Mouse (Mus musculus) layer of hippocampus, postnatal 25 days (tissue): ENCODE measurements at regions not wholly inside any gene's neighbourhood (a gene's known extent, or its start where the extent isn't known, plus 50 kb on each side); places are given as distances from the start of the nearest gene placed in this dataset.
A peak's percentile ranks its signal among the peaks of the same experiment; 100 is the strongest.

Experiments used
- DNase-seq, 2 experiments: peaks; one replicate each; pipeline ENCODE4 v3.0.0; 2022; ENCODE audit warnings: mixed read lengths in 2 of 2, low spot score in 1 of 2; ENCODE audit errors: extremely low spot score in 1 of 2

DNA sequence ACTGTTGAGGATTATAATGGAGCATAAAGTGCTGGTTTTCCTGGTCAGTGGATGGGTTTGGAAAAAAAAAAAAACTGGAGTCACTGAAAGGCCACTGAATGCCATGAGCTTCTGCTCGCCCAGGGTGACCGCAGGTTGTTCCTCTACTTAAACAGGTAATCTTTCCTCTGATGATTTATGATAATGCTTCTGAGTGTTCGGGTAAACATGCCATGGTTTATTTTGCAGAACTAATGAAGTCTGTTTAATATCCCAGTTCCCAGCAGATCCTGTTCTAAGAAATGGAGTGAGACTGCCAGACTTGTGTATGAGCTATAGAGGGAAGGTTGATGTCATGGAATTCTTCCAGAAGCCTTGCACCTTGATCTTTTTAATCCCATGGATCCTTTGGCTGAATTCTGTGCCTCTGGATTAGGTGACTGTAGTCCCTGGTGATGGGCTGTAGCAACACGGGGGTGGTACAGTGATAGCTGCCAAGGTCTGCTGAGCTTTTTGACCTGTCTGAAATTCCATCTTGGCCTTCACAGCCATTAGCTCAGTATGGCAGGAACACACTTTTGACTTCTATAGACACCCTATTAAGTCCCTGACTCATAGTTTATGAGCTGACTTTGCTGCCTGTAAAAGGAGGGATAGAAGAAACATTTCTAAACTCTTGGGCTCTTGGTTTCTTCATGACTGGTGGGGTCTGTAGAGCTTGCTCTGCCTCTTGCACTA is 1886.8 kb upstream of the Lrrc6 start:
- no peak for DNase-seq

- DNase-seq = no peak
Measured at GRCm38 (mm10) chr15:68384571-68385335, 1884.0 kb upstream of the Lrrc6 start.

DNA sequence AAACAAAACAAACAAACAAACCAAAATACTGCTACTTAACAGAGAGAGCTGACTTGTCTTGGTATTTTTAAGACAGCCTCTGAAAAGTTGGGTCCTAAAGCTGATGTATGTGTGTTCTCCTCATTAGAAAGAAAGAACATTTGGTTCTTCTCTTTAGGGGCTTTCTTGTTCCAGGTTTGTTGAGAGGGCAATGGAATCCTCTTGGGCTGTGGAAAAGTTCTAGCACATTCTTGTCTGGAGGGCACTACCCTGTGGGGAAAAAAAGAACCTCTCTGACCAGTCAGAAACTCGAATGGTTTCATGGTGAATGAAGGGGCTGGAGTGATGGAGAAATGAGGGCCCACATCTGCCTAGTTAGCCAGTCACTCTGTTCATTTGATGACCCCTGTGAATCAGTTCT is 1874.5 kb upstream of the Lrrc6 start:
- no peak for DNase-seq

DNA sequence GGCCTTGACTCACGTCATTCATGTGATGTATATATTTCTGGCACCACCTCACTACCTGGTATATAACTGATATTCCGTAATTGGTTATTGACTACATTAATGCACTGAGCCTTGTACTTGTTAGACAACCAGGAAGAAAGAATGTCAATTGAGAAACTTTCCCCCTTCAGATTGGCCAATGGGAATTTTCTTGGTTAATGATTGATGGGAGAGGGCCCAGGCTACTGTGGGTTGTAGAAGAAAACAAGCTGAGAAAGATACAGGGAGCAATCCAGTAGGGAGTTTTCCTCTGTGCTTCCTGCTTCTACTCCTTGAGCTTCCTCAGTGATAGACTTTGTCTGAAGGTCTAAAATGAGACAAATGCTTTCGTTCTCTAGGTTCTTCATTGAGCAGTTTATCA is 1866.1 kb upstream of the Lrrc6 start:
- no peak for DNase-seq

- peak; percentile 91 to 97 for DNase-seq
Measured at GRCm38 (mm10) chr15:68363058-68363735, 1862.5 kb upstream of the Lrrc6 start.

GRCm38 (mm10) chr15:68362081-68363057 is 1861.7 kb upstream of the Lrrc6 start:
- peak; percentile 9 to 35 for DNase-seq

DNA sequence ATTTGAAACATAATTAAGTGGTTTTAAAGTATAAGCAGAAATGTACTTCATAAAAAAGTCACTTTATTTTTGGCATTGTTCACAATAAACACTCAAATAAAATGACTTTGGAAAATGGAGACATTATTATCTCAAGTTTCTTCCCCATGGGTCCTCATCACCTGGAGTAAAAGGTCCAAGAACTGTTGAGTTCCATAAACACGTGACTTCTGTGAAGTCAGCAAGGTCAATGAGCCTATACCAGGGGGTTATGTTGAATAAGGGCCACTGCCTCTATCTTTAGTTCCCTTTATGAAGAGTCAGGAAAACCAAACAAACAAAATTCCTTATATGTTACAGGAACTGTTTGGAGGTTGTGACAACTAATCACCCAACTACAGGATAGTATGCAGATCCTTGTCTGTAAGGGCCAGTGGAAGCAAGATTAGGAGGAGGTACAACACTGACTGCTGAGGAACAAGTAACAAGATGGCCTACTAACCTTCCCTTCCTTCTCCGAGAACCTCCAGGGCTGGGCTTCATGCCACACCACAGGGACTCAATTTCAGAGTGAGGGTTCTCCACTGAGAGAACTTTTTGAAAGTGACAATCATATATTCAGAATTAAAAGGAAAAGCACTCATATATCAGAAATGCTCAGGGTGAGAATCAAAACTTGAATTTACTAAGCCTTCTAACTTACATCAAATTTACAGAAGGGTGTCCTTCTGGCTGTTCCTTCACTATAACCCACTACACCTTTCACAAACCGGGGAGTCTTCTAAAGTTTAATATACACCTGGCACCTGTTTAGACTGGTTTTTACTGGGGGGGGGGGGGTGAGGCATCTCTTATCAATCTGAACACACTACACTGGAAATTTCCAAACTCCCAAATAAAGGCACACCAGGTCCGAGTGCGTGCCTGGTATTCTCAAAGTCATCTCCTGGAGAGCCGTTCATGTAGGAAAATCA is 1860.5 kb upstream of the Lrrc6 start:
- DNase-seq = no peak

GRCm38 (mm10) chr15:68359496-68359895 is 1858.8 kb upstream of the Lrrc6 start:
- DNase-seq = no peak

- DNase-seq = no peak
Measured at GRCm38 (mm10) chr15:68355957-68356356, 1855.2 kb upstream of the Lrrc6 start.

GRCm38 (mm10) chr15:68344652-68345051 is 1843.9 kb upstream of the Lrrc6 start:
- DNase-seq = no peak

DNA sequence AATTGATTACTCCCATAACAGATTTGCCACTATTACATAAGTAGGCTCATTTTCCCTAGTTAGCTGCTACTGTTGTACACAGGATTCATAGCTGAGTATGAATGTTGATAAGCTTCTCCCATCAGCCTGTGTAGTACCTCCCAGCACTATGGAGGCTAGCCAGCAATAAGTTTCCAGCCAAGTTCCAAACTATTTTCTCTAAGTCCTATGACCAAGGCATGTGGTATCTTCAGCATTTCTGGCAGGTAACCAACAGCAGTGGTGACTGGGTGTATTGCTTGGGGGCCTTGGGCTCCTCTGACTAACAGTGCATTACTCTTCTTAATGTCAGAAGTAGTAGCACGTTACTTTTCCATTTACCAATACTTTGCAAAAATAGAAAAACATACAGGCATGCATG is 1841.8 kb upstream of the Lrrc6 start:
- DNase-seq = no peak

DNA sequence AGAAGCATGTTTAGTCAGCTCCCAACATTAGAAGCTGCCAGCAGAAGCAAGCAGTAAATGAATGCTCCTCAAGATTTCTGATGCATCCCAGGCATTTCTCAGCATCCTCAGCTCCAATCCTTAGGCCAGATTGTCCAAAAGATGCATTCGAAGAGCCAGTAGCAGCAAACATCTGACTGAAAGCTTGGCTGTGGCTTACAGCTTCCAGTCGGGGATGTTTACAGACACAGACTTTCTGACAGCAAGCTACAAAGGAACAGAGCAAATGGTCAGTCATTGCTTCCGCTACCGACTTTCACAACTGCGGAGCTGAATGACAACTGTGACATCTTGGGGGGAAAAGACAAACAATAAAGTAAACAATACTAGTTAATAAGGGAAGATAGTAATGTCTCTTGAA is 1840.3 kb upstream of the Lrrc6 start:
- DNase-seq = no peak

DNA sequence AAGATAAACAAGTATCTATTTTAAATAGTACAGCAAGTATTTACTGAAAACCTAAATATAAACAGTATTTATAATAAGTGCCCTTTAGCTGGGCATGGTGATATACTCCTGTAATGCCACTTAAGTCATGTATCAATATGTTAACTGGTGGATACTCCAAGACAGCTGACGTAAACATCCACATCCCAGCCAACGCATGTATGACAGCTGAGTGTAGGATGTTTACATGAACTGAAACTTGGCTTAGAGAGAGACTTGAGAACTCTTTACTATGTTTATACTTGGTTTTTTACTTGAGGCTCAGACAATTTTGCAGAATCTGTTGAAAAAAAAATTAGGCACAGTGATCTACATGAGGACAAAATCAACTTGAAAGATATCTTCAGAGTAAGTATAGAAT is 1836.6 kb upstream of the Lrrc6 start:
- no peak for DNase-seq

- DNase-seq = no peak
Measured at GRCm38 (mm10) chr15:68335837-68336236, 1835.1 kb upstream of the Lrrc6 start.

- no peak for DNase-seq
Measured at GRCm38 (mm10) chr15:68316116-68316515, 1815.4 kb upstream of the Lrrc6 start.
